11 mouse cellular contexts compared by ENCODE assay signal in genomic region chr7:68114983-68115715, GRCm38 (mm10).
DNase-seq lines count a peak whose midpoint lies in the region; ATAC-seq and TF ChIP-seq lines count a peak whose summit lies in the region.
"Had no signal": no experiment of that assay in that cellular context is flagged by ENCODE, and none has a peak within 500 bp of the region (broad histone marks: within the 10 kb centered on the region; RNA-seq: fewer than 3 reads in every experiment).

No protein-coding gene starts in this region.

- TF ChIP-seq CTCF in hindbrain, postnatal 0 days (IDR thresholded peaks at IDR 0.05; ENCODE audit: low read depth), result no peak

- intact Hi-C loops in heart, postnatal 10 days (cut with DNase I), result no loop called here

- peaks cover 56% of the 10 kb centered on the region for H3K4me1 ChIP-seq in kidney, embryonic 15.5 days
- H3K4me1 ChIP-seq in embryonic facial prominence, embryonic 12.5 days, result peaks cover 35% of the 10 kb centered on the region
- H3K4me1 ChIP-seq in liver, embryonic 13.5 days (replicated peaks), result peaks cover 64% of the 10 kb centered on the region
- H3K4me1 ChIP-seq in hindbrain, postnatal 0 days (ENCODE audit: insufficient read depth, low read length), result no peaks in the 10 kb centered on the region

- H3K9me3 ChIP-seq in kidney, embryonic 15.5 days (replicated peaks), result no peaks in the 10 kb centered on the region
- H3K9me3 ChIP-seq in embryonic facial prominence, embryonic 12.5 days, result no peaks in the 10 kb centered on the region
- no peaks in the 10 kb centered on the region for H3K9me3 ChIP-seq in liver, embryonic 13.5 days (replicated peaks)
- no peaks in the 10 kb centered on the region for H3K9me3 ChIP-seq in hindbrain, postnatal 0 days (ENCODE audit: low read length)
- H3K9me3 ChIP-seq: heart, embryonic 13.5 days had no signal

- ATAC-seq in kidney, embryonic 15.5 days (replicated peaks; ENCODE audit: low FRiP score), result 0 out of 2 replicates have a peak, but pooled peaks have one; percentile 7
- no peak for ATAC-seq in embryonic facial prominence, embryonic 12.5 days (ENCODE audit: insufficient number of reproducible peaks, insufficient read depth, low FRiP score, low TSS enrichment)
- ATAC-seq in liver, embryonic 13.5 days (ENCODE audit: low read depth), result peak; percentile 86
- no peak for ATAC-seq in hindbrain, postnatal 0 days

- 0 out of 2 replicates have a peak, but pooled peaks cover 3% of the 10 kb centered on the region for H3K36me3 ChIP-seq in kidney, embryonic 15.5 days
- H3K36me3 ChIP-seq in embryonic facial prominence, embryonic 12.5 days, result no peaks in the 10 kb centered on the region
- no peaks in the 10 kb centered on the region for H3K36me3 ChIP-seq in liver, embryonic 13.5 days
- no peaks in the 10 kb centered on the region for H3K36me3 ChIP-seq in hindbrain, postnatal 0 days (ENCODE audit: insufficient read depth, low read length)
- H3K36me3 ChIP-seq: G1E had no signal

- WGBS in kidney, embryonic 15.5 days, result 68% methylated on average over 21 of the region's 21 CpGs
- WGBS in embryonic facial prominence, embryonic 12.5 days, result 41% methylated on average over 21 of the region's 21 CpGs
- 24% methylated on average over 21 of the region's 21 CpGs for WGBS in liver, embryonic 13.5 days (ENCODE audit: insufficient replicate concordance)
- 74% methylated on average over 21 of the region's 21 CpGs for WGBS in hindbrain, postnatal 0 days

- H3K27ac ChIP-seq in kidney, embryonic 15.5 days, result no peak overlapping the region
- H3K27ac ChIP-seq in embryonic facial prominence, embryonic 12.5 days, result peak overlapping the region; percentile 24; the same call in 1 of the 2 replicates
- peak overlapping the region; percentile 74 for H3K27ac ChIP-seq in liver, embryonic 13.5 days
- H3K27ac ChIP-seq in hindbrain, postnatal 0 days, result no peak overlapping the region
- H3K27ac ChIP-seq: heart, embryonic 13.5 days had no signal

- no peak overlapping the region for H3K4me3 ChIP-seq in kidney, embryonic 15.5 days (replicated peaks)
- no peak overlapping the region for H3K4me3 ChIP-seq in embryonic facial prominence, embryonic 12.5 days
- peak overlapping the region; percentile 33 for H3K4me3 ChIP-seq in liver, embryonic 13.5 days (replicated peaks)
- H3K4me3 ChIP-seq in hindbrain, postnatal 0 days (ENCODE audit: low read length), result no peak overlapping the region
- H3K4me3 ChIP-seq: heart, embryonic 13.5 days had no signal

- DNase-seq in kidney, adult 8-10 months, result no peak
- DNase-seq in heart, postnatal 10 days, result peak; percentile 46 to 52
- DNase-seq in liver, embryonic 13.5 days, result peak; percentile 29
- no peak for DNase-seq in hindbrain, postnatal 0 days (ENCODE audit: low spot score)
- DNase-seq in thymus, postnatal 36 days, result no peak
- DNase-seq: lung, postnatal 14 days; retina, postnatal 1 day had no signal

- no peak overlapping the region for H3K4me2 ChIP-seq in kidney, embryonic 15.5 days
- H3K4me2 ChIP-seq in embryonic facial prominence, embryonic 12.5 days (replicated peaks), result no peak overlapping the region; the same call in 1 of the 2 replicates
- H3K4me2 ChIP-seq in liver, embryonic 13.5 days, result peak overlapping the region; percentile 66
- no peak overlapping the region for H3K4me2 ChIP-seq in hindbrain, postnatal 0 days (ENCODE audit: low read depth, low read length)
- H3K4me2 ChIP-seq: heart, embryonic 13.5 days had no signal

- H3K27me3 ChIP-seq in kidney, embryonic 15.5 days, result no peaks in the 10 kb centered on the region
- H3K27me3 ChIP-seq in embryonic facial prominence, embryonic 12.5 days, result no peaks in the 10 kb centered on the region
- peaks cover 55% of the 10 kb centered on the region for H3K27me3 ChIP-seq in liver, embryonic 13.5 days
- H3K27me3 ChIP-seq in hindbrain, postnatal 0 days (ENCODE audit: insufficient read depth, low read length), result no peaks in the 10 kb centered on the region
- H3K27me3 ChIP-seq: heart, embryonic 13.5 days had no signal

- no peak overlapping the region for H3K9ac ChIP-seq in kidney, embryonic 15.5 days
- no peak overlapping the region for H3K9ac ChIP-seq in embryonic facial prominence, embryonic 12.5 days
- H3K9ac ChIP-seq in liver, embryonic 13.5 days, result peak overlapping the region; percentile 52
- no peak overlapping the region for H3K9ac ChIP-seq in hindbrain, postnatal 0 days (replicated peaks; ENCODE audit: low read length)
- H3K9ac ChIP-seq: heart, embryonic 13.5 days had no signal

Comparison
In these comparisons a context has a peak if more than half of its experiments do, and no peak if none do; other contexts are left out.
1. ATAC-seq: peak in kidney, embryonic 15.5 days (single experiment) and liver, embryonic 13.5 days (single experiment); none in embryonic facial prominence, embryonic 12.5 days (single experiment) and hindbrain, postnatal 0 days (single experiment).
2. H3K27ac ChIP-seq: peak in embryonic facial prominence, embryonic 12.5 days (single experiment) and liver, embryonic 13.5 days (single experiment); none in kidney, embryonic 15.5 days (single experiment) and hindbrain, postnatal 0 days (single experiment).
3. DNase-seq: peak in heart, postnatal 10 days (2 of 2) and liver, embryonic 13.5 days (single experiment); none in kidney, adult 8-10 months (0 of 2), hindbrain, postnatal 0 days (single experiment) and thymus, postnatal 36 days (0 of 2).